Mouse (Mus musculus): ENCODE results near the gene Cd38.

- no peak for TF ChIP-seq CTCF (IDR thresholded peaks at IDR 0.05; ENCODE audit: low read depth)
- TF ChIP-seq EP300 (IDR thresholded peaks at IDR 0.05; ENCODE audit: low read depth): no peak
Observed at GRCm38 (mm10) chr5:43824580-43824979, 43.8 kb upstream of the Cd38 start.
